Mouse (Mus musculus): Measurements from ENCODE around the gene Agmo. TPM values are rescaled to one million over a fixed set of nuclear protein-coding genes. Genes with fewer than 3 reads are reported as not detected.

The Agmo gene
- polyA plus RNA-seq, 1 experiment from 2014 or later: 0.21 TPM

DNA sequence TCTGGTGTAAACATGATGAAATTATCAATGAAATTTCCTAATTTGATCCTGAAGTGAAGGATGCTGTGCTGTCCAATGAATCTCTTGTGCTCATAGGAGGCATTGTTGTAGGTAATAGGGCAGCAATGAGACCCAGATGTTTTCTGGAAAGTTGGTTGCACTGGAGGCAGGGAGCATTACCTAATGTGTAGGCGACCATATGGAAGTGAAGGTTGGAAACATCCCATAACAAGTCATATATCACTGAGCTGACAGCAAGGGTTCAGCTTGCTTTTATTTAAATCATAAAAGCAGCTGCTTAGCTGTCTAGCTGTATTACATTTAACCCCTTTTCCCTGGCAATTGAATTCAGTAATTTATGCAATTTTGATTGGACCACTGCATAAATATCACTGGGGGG, 299.6 kb downstream of the Agmo start:
- no peak for ATAC-seq (replicated peaks; ENCODE audit: insufficient number of reproducible peaks, low FRiP score, low TSS enrichment)
- Histone ChIP-seq H3K27ac (ENCODE audit: low read depth, low read length) (no peak overlapping the region), H3K27me3 (ENCODE audit: control insufficient read depth, insufficient read depth, low read length) (no peaks in the 10 kb centered on the region), H3K4me1 (ENCODE audit: control insufficient read depth, insufficient read depth, low read length) (no peaks in the 10 kb centered on the region), H3K9me3 (replicated peaks; ENCODE audit: control insufficient read depth, low read length) (no peaks in the 10 kb centered on the region), H3K9ac (ENCODE audit: low read depth, low read length) (no peak overlapping the region), H3K4me2 (no peak overlapping the region), H3K4me3 (ENCODE audit: low read depth, low read length) (no peak overlapping the region), H3K36me3 (ENCODE audit: control insufficient read depth, insufficient read depth, low read length) (no peaks in the 10 kb centered on the region)
- 55% methylated on average over 1 of the region's 1 CpGs for WGBS (ENCODE audit: insufficient replicate concordance)

DNA sequence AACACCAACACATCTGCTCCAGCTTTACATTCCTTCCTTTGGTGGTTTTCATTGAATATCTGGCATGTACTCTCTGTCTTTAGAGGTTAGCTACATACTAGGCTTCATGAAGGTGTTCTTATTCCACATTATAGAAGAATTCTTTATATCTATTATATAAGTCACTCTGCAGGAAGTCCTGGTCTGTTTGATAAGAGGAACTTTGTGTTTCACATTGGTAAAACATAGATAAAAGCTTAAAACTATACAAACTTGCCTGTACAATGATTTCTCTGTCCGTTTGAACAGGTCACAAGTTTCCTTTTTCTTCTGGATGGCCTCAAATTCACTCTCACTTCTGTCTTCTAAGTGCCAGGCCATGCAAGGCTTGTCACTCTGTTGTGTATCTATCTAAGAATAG, 316.8 kb downstream of the Agmo start:
- Histone ChIP-seq H3K9me3 (replicated peaks; ENCODE audit: control insufficient read depth, low read length) (no peaks in the 10 kb centered on the region), H3K9ac (ENCODE audit: low read depth, low read length) (no peak overlapping the region), H3K36me3 (ENCODE audit: control insufficient read depth, insufficient read depth, low read length) (no peaks in the 10 kb centered on the region), H3K4me2 (no peak overlapping the region), H3K27ac (ENCODE audit: low read depth, low read length) (no peak overlapping the region), H3K27me3 (ENCODE audit: control insufficient read depth, insufficient read depth, low read length) (no peaks in the 10 kb centered on the region), H3K4me3 (ENCODE audit: low read depth, low read length) (no peak overlapping the region), H3K4me1 (ENCODE audit: control insufficient read depth, insufficient read depth, low read length) (no peaks in the 10 kb centered on the region)
- WGBS (ENCODE audit: insufficient replicate concordance): 36% methylated on average over 1 of the region's 1 CpGs
- no peak for ATAC-seq (replicated peaks; ENCODE audit: insufficient number of reproducible peaks, low FRiP score, low TSS enrichment)

DNA sequence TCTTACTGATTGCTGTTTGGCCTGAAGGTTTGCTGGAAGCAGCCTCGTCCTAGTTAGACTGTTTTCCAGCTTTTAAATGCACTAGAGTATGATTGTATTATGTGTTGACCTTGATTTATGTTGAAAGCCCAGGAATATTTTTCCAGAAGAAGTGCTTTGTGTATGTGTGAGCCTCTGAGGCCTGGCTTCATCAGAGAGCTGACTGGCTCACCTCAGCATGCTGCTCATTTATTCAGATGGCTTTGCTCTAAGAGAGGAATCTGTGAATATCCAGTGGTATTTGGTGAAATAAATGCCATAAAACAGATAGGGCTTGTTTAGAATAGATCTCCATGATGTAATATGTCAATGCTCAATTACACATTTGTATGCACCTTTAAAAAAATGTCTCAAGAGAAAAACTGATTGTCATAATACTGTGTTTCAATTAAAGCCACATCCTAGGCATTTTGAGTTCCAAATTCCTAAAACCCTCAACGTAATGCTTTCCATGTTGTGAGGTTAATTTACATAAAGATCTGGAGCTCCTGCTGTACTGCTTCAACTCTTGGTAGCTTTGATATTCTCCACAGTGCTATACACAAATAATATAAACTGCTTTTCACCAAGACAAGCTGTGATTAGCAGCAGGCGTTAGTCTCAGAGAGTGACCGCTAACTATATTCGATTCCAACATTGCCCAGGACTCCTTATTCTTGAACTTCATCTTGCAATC, 324.6 kb downstream of the Agmo start:
- Histone ChIP-seq H3K4me1 (ENCODE audit: control insufficient read depth, insufficient read depth, low read length) (no peaks in the 10 kb centered on the region), H3K9ac (ENCODE audit: low read depth, low read length) (no peak overlapping the region), H3K9me3 (replicated peaks; ENCODE audit: control insufficient read depth, low read length) (no peaks in the 10 kb centered on the region), H3K27ac (ENCODE audit: low read depth, low read length) (no peak overlapping the region), H3K4me2 (no peak overlapping the region), H3K27me3 (ENCODE audit: control insufficient read depth, insufficient read depth, low read length) (no peaks in the 10 kb centered on the region), H3K4me3 (ENCODE audit: low read depth, low read length) (no peak overlapping the region), H3K36me3 (ENCODE audit: control insufficient read depth, insufficient read depth, low read length) (no peaks in the 10 kb centered on the region)
- no peak for ATAC-seq (replicated peaks; ENCODE audit: insufficient number of reproducible peaks, low FRiP score, low TSS enrichment)
- WGBS (ENCODE audit: insufficient replicate concordance): 76% methylated on average over 5 of the region's 5 CpGs

DNA sequence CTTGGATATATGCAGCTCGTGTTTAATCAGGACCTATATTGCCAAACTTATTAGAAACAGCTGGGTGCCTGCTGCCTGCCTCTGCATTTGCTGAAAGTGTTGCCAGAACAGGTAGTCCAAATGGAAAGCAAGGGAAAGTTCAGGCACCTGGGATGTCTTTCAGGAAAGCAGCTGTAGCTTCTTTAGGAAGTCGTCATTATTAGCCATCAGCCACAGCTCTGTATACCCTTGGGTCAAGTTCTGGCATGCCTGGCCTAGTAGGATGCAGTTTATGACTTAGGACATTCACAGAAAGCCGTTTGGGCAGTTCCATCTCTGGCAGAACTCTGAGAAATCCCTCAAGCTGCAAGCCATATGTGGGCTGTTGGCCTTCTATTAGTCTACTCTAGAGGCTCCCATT, 330.5 kb downstream of the Agmo start:
- Histone ChIP-seq H3K4me1 (ENCODE audit: control insufficient read depth, insufficient read depth, low read length) (no peaks in the 10 kb centered on the region), H3K4me2 (no peak overlapping the region), H3K9me3 (replicated peaks; ENCODE audit: control insufficient read depth, low read length) (no peaks in the 10 kb centered on the region), H3K27ac (ENCODE audit: low read depth, low read length) (no peak overlapping the region), H3K4me3 (ENCODE audit: low read depth, low read length) (no peak overlapping the region), H3K36me3 (ENCODE audit: control insufficient read depth, insufficient read depth, low read length) (no peaks in the 10 kb centered on the region), H3K9ac (ENCODE audit: low read depth, low read length) (no peak overlapping the region), H3K27me3 (ENCODE audit: control insufficient read depth, insufficient read depth, low read length) (no peaks in the 10 kb centered on the region)
- no peak for ATAC-seq (replicated peaks; ENCODE audit: insufficient number of reproducible peaks, low FRiP score, low TSS enrichment)
- 69% methylated on average over 3 of the region's 3 CpGs for WGBS (ENCODE audit: insufficient replicate concordance)

DNA sequence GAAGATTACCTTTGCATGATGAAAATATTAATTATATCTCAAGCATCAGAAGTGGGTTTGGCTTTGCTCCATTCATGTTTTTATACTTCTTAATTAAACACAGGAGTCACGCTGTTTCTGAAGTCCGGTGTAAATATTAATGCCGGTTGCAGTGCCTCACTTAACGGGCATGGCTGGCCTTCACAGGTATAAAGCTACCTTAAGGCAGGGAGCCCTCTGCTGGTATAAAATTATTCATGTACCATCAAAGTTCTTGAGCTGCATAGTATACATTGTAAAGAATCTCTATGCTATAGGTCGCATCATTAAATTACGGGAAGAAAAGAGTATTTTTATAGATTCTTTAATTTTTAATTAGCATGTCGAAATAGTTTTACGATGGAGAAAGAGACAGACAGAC, 341.3 kb downstream of the Agmo start:
- no peaks in the 10 kb centered on the region for H3K9me3 ChIP-seq (replicated peaks; ENCODE audit: control insufficient read depth, low read length)
- H3K27ac ChIP-seq (ENCODE audit: low read depth, low read length): no peak overlapping the region
- H3K4me1 ChIP-seq (ENCODE audit: control insufficient read depth, insufficient read depth, low read length): no peaks in the 10 kb centered on the region
- ATAC-seq (replicated peaks; ENCODE audit: insufficient number of reproducible peaks, low FRiP score, low TSS enrichment): no peak
- no peak overlapping the region for H3K4me3 ChIP-seq (ENCODE audit: low read depth, low read length)
- H3K9ac ChIP-seq (ENCODE audit: low read depth, low read length): no peak overlapping the region
- H3K36me3 ChIP-seq (ENCODE audit: control insufficient read depth, insufficient read depth, low read length): no peaks in the 10 kb centered on the region
- no peak overlapping the region for H3K4me2 ChIP-seq
- WGBS (ENCODE audit: insufficient replicate concordance): 79% methylated on average over 8 of the region's 8 CpGs
- no peaks in the 10 kb centered on the region for H3K27me3 ChIP-seq (ENCODE audit: control insufficient read depth, insufficient read depth, low read length)

DNA sequence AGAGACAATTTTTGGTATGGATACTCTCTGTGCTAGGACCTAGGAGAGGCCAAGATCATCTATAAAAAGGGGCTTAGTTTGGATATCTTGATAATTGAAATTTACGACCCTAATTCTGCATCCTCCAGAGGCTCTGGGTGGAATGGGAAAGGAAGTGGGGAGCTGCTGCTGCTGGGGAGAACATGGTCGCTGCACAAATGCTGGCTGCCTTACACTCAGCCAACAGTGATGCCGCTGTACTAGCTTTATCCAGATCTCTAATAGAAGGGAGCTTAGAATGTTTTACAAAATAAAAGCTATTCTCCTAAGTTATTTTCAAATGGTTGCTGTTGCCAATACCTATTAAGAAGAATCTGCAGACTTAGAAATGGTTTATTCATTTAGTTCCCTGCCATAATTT, 351.4 kb downstream of the Agmo start:
- Histone ChIP-seq H3K9ac (ENCODE audit: low read depth, low read length) (no peak overlapping the region), H3K27me3 (ENCODE audit: control insufficient read depth, insufficient read depth, low read length) (no peaks in the 10 kb centered on the region)
- no peak for ATAC-seq (replicated peaks; ENCODE audit: insufficient number of reproducible peaks, low FRiP score, low TSS enrichment)

DNA sequence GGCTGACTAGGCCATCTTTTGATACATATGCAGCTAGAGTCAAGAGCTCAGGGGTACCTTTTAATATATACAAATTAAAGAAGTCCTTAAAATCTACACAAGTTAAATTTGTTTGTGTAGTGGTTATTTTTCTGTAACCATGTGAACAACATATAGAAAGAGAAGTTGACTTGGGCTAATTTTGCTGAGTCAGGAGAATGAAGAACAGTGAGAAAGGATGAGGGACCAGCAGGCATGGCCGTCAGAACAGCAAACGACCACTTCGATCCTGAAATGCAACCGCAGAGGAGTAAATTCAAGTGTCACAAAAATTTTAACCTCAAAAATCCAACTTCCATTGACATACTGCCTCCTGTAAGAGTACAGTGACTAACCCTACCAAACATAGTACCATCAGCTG, 371.4 kb downstream of the Agmo start:
- no peak for ATAC-seq (replicated peaks; ENCODE audit: insufficient number of reproducible peaks, low FRiP score, low TSS enrichment)
- Histone ChIP-seq H3K27ac (ENCODE audit: low read depth, low read length) (no peak overlapping the region), H3K27me3 (ENCODE audit: control insufficient read depth, insufficient read depth, low read length) (no peaks in the 10 kb centered on the region), H3K9me3 (replicated peaks; ENCODE audit: control insufficient read depth, low read length) (no peaks in the 10 kb centered on the region), H3K4me2 (no peak overlapping the region), H3K9ac (ENCODE audit: low read depth, low read length) (no peak overlapping the region), H3K4me3 (ENCODE audit: low read depth, low read length) (no peak overlapping the region), H3K36me3 (ENCODE audit: control insufficient read depth, insufficient read depth, low read length) (no peaks in the 10 kb centered on the region), H3K4me1 (ENCODE audit: control insufficient read depth, insufficient read depth, low read length) (no peaks in the 10 kb centered on the region)
- 91% methylated on average over 4 of the region's 4 CpGs for WGBS (ENCODE audit: insufficient replicate concordance)

More for the DNA sequence above, 351.4 kb downstream of the Agmo start:
- no peaks in the 10 kb centered on the region for H3K4me1 ChIP-seq (ENCODE audit: control insufficient read depth, insufficient read depth, low read length)
- H3K27ac ChIP-seq (ENCODE audit: low read depth, low read length): no peak overlapping the region
- H3K36me3 ChIP-seq (ENCODE audit: control insufficient read depth, insufficient read depth, low read length): no peaks in the 10 kb centered on the region
- no peak overlapping the region for H3K4me2 ChIP-seq
- WGBS (ENCODE audit: insufficient replicate concordance): 62% methylated on average over 3 of the region's 3 CpGs
- H3K9me3 ChIP-seq (replicated peaks; ENCODE audit: control insufficient read depth, low read length): no peaks in the 10 kb centered on the region
- no peak overlapping the region for H3K4me3 ChIP-seq (ENCODE audit: low read depth, low read length)

DNA sequence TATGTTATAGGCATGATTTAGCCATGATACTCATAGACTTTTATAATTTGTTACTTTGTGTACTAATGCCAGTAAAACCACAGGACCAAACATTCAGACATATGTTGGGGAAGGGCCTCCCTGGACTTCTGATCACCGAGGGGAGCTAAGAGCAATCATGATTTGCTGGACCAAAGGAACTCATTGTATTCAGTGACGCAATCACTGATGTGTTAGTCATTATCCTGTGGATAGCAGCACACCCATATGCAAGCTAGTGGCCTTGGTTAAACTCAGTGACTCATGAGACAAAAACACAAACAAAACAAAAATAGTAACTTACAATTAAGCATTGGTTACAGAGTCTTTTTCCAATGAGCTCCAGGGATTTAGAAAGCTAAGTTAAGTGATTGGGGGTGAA, 373.3 kb downstream of the Agmo start:
- no peak overlapping the region for H3K4me2 ChIP-seq
- H3K27ac ChIP-seq (ENCODE audit: low read depth, low read length): no peak overlapping the region
- H3K4me1 ChIP-seq (ENCODE audit: control insufficient read depth, insufficient read depth, low read length): no peaks in the 10 kb centered on the region
- no peaks in the 10 kb centered on the region for H3K27me3 ChIP-seq (ENCODE audit: control insufficient read depth, insufficient read depth, low read length)
- H3K9me3 ChIP-seq (replicated peaks; ENCODE audit: control insufficient read depth, low read length): no peaks in the 10 kb centered on the region
- no peaks in the 10 kb centered on the region for H3K36me3 ChIP-seq (ENCODE audit: control insufficient read depth, insufficient read depth, low read length)
- no peak overlapping the region for H3K4me3 ChIP-seq (ENCODE audit: low read depth, low read length)
- H3K9ac ChIP-seq (ENCODE audit: low read depth, low read length): no peak overlapping the region
- 76% methylated on average over 2 of the region's 2 CpGs for WGBS (ENCODE audit: insufficient replicate concordance)
- no peak for ATAC-seq (replicated peaks; ENCODE audit: insufficient number of reproducible peaks, low FRiP score, low TSS enrichment)

DNA sequence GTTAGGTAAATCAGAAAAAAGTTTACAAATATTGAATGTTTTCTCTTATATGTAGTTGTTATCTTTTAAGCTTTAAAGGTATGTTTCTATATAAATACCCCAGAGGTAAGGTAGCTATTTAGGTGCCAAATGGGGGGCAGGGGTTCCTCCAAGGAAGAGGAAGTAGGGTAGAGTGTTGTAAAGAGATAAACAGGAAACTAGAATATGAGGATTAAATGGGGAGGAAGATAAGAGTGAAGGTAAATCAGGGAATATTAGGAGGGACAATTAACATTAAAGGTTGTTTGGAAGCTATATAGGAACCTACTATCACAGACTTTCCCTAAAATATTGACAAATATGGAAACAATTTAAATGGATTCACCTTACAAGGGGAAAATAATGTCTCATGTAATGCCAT, 382.6 kb downstream of the Agmo start:
- Histone ChIP-seq H3K9me3 (replicated peaks; ENCODE audit: control insufficient read depth, low read length) (no peaks in the 10 kb centered on the region), H3K9ac (ENCODE audit: low read depth, low read length) (no peak overlapping the region), H3K27me3 (ENCODE audit: control insufficient read depth, insufficient read depth, low read length) (no peaks in the 10 kb centered on the region), H3K27ac (ENCODE audit: low read depth, low read length) (no peak overlapping the region), H3K4me2 (no peak overlapping the region), H3K36me3 (ENCODE audit: control insufficient read depth, insufficient read depth, low read length) (no peaks in the 10 kb centered on the region), H3K4me1 (ENCODE audit: control insufficient read depth, insufficient read depth, low read length) (no peaks in the 10 kb centered on the region), H3K4me3 (ENCODE audit: low read depth, low read length) (no peak overlapping the region)
- no peak for ATAC-seq (replicated peaks; ENCODE audit: insufficient number of reproducible peaks, low FRiP score, low TSS enrichment)
